Mouse (Mus musculus) olfactory bulb, adult 2 months (tissue): Measurements from ENCODE around the gene Gm13889. TPM values are rescaled to one million over a fixed set of nuclear protein-coding genes. Genes with fewer than 3 reads are reported as not detected.
A peak's percentile ranks its signal among the peaks of the same experiment; 100 is the strongest.

Source experiments
- H3K27ac ChIP-seq: fragments of 200-500 bp; 2 replicates; pipeline ENCODE4 v1.5.1; 2012; ENCODE audit warnings: low read depth, low read length; ENCODE audit not compliant: insufficient read depth
- H3K4me1 ChIP-seq: fragments of 200-500 bp; 2 replicates; pipeline ENCODE4 v1.6.1; 2012; ENCODE audit warnings: low read length; ENCODE audit not compliant: control insufficient read depth, insufficient read depth
- H3K4me3 ChIP-seq: fragments of 200-500 bp; 2 replicates; pipeline ENCODE4 v1.5.1; 2012; ENCODE audit warnings: mild to moderate bottlenecking, low read depth, low read length, moderate library complexity; ENCODE audit not compliant: insufficient read depth
- CTCF ChIP-seq: fragments of 200-500 bp; IDR thresholded peaks from 2 replicates; pipeline ENCODE4 v1.5.1; 2012; ENCODE audit warnings: low read depth, mild to moderate bottlenecking, low read length, moderate library complexity; ENCODE audit not compliant: insufficient read depth
- POLR2A ChIP-seq: fragments of 200-500 bp; IDR thresholded peaks from 2 replicates; pipeline ENCODE4 v1.6.1; 2012; ENCODE audit warnings: mild to moderate bottlenecking, low read depth, low read length, moderate library complexity; ENCODE audit not compliant: insufficient read depth
- WGBS: fragments of 180-500 bp; shearing (Covaris S2); methylation state at CpG from one replicate; pipeline ENCODE4 v1.1.7; 2018; 5-methylcytosine and 5-hydroxymethylcytosine counted together
- polyA plus RNA-seq: library from polyadenylated mRNA; stranded (reverse); fragments of >200 nt; gene quantifications from 2 replicates; pipeline ENCODE4 v1.2.4, GENCODE M21; 2012; ENCODE audit warnings: low replicate concordance; ENCODE audit not compliant: missing spikeins, insufficient read depth, insufficient read length

Gene Gm13889
- polyA plus RNA-seq, 1 experiment = not detected

DNA sequence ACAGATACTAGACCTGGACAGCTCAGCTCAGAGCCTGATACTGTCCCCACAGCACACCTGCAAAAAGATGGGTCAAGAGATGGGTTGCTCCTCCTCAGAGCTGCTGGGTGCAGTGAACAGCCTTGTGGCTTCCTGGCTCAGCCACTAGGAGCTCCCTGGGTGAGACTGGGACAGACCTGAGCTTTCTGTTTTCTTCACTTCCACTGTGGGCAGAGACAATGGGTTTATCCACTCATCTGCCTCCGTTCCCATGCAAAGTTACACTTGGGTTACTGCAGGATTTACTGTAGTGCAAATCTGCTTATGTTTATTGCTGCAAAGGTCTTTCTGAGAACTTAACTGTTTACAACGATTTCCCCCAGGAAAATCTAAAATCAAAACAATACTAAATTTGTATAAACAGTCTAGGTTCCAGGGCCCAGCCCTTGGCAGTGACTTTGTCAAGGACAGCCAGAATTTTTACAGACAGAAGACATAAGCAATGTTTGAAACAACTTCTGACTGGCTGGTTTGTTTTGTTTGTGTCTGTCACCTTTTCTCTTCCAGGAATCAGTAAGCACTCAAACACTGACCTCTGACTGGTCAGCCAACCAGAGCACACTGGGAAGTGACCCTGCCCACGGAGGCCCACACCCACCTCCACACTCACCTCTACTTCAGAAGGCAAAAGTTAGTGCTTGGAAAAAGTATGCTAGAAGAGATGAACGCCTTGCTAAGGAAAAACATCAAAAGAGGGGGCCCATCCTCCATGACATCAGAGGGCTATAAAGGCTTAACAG is 25.6 kb upstream of the Gm13889 start:
- Histone ChIP-seq H3K4me1 (peaks cover 13% of the 10 kb centered on the region), H3K27ac (no peak overlapping the region), H3K4me3 (no peak overlapping the region)
- TF ChIP-seq POLR2A (no peak), CTCF (no peak)
- 84% methylated on average over 4 of the region's 4 CpGs for WGBS

GRCm38 (mm10) chr2:93979249-93980120 is 22.5 kb upstream of the Gm13889 start:
- 68% methylated on average over 7 of the region's 7 CpGs for WGBS
- no peak for TF ChIP-seq CTCF
- no peak for TF ChIP-seq POLR2A
- H3K27ac ChIP-seq = no peak overlapping the region
- H3K4me3 ChIP-seq = no peak overlapping the region
- peaks cover 34% of the 10 kb centered on the region for H3K4me1 ChIP-seq

GRCm38 (mm10) chr2:93976436-93977252 is 19.6 kb upstream of the Gm13889 start:
- peaks cover 34% of the 10 kb centered on the region for H3K4me1 ChIP-seq

DNA sequence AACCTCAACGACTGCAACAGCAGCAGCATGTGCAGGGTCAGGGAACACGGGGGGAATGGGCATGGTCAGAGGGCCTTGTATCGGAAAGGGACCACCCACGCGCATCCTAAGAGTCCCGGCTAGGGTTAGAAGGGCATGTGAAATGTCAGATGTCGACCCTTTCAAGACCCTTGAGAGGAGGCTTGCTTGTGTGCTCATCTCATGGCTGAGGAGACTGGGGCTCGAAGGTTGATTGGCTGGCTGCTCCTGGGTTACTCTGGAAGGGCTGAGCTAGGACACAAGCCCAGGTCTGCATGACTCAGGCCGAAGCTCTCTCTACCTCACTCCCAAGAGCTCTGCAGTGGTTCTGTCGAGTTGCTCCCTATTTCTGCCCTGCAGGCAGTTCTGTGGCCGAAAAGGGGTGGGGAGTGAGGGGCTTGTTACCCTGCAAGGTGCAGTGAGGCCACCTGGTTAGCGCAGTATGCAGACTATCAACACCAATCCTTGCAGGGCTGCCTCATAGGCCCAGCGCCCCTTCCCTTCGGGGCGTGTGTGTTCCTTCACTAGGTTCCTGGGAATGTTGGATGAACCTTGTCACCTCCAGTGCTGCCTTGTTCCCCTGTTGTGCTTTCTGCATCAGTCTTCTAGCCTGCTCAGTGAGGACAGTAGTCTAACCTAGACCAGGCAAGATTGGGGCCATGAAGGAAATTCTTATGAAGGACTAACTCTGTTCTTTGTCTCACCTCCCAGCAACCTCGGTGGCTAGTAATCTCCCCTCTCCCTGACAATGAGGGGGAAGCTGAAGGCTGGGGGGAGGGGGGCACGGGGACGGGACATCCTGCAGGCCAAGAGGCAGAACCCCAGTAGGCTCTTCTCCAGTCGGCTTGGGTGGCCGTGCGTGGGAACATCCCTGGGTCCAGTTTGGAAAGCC is 18.8 kb upstream of the Gm13889 start:
- H3K4me1 ChIP-seq = peaks cover 29% of the 10 kb centered on the region
- H3K27ac ChIP-seq = peak overlapping the region; percentile 73; the same call in 1 of the 2 replicates
- TF ChIP-seq CTCF (no peak), POLR2A (no peak)
- peak overlapping the region; percentile 39 for H3K4me3 ChIP-seq
- WGBS = 45% methylated on average over 21 of the region's 21 CpGs

More at GRCm38 (mm10) chr2:93976436-93977252, 19.6 kb upstream of the Gm13889 start:
- Histone ChIP-seq H3K27ac (peak overlapping the region; percentile 73), H3K4me3 (peak overlapping the region; percentile 39)
- WGBS = 2% methylated on average over 37 of the region's 37 CpGs
- TF ChIP-seq CTCF (no peak), POLR2A (no peak)

GRCm38 (mm10) chr2:93975041-93975440 is 18.0 kb upstream of the Gm13889 start:
- peaks cover 25% of the 10 kb centered on the region for H3K4me1 ChIP-seq
- 75% methylated on average over 7 of the region's 7 CpGs for WGBS
- no peak overlapping the region for H3K4me3 ChIP-seq
- H3K27ac ChIP-seq = no peak overlapping the region
- TF ChIP-seq CTCF (no peak), POLR2A (no peak)

- 73% methylated on average over 3 of the region's 3 CpGs for WGBS
- H3K27ac ChIP-seq = no peak overlapping the region
- no peak overlapping the region for H3K4me3 ChIP-seq
- no peak for TF ChIP-seq POLR2A
- TF ChIP-seq CTCF = no peak
- peaks cover 14% of the 10 kb centered on the region for H3K4me1 ChIP-seq
Measured at GRCm38 (mm10) chr2:93971647-93972046, 14.6 kb upstream of the Gm13889 start.

- H3K27ac ChIP-seq = peak overlapping the region; percentile 86
- WGBS = 29% methylated on average over 7 of the region's 7 CpGs
- H3K4me3 ChIP-seq = no peak overlapping the region
- H3K4me1 ChIP-seq = peaks cover 42% of the 10 kb centered on the region
- TF ChIP-seq POLR2A (no peak), CTCF (no peak)
Measured at GRCm38 (mm10) chr2:93964494-93965160, 7.6 kb upstream of the Gm13889 start.

- WGBS = 62% methylated on average over 1 of the region's 1 CpGs
Measured at GRCm38 (mm10) chr2:93963802-93964201, 6.8 kb upstream of the Gm13889 start.

More at GRCm38 (mm10) chr2:93963802-93964201, 6.8 kb upstream of the Gm13889 start:
- Histone ChIP-seq H3K4me3 (no peak overlapping the region), H3K4me1 (peaks cover 43% of the 10 kb centered on the region), H3K27ac (no peak overlapping the region)
- TF ChIP-seq POLR2A (no peak), CTCF (no peak)
